Mouse (Mus musculus) layer of hippocampus, adult 9-10 months (tissue): ENCODE data around the gene Lyst.
"Not testable (repeated sequence)": the region's sequence is repeated elsewhere in the genome, so short reads cannot be mapped to it uniquely, and the experiment has no call there.

ENCODE experiments used
- DNase-seq: peaks from one replicate; pipeline ENCODE4 v3.0.0; 2022; ENCODE audit warnings: low spot score

Lyst gene

GRCm38 (mm10) chr13:13783296-13783695 lies 193.1 kb downstream of the Lyst start:
- DNase-seq: no peak

DNA sequence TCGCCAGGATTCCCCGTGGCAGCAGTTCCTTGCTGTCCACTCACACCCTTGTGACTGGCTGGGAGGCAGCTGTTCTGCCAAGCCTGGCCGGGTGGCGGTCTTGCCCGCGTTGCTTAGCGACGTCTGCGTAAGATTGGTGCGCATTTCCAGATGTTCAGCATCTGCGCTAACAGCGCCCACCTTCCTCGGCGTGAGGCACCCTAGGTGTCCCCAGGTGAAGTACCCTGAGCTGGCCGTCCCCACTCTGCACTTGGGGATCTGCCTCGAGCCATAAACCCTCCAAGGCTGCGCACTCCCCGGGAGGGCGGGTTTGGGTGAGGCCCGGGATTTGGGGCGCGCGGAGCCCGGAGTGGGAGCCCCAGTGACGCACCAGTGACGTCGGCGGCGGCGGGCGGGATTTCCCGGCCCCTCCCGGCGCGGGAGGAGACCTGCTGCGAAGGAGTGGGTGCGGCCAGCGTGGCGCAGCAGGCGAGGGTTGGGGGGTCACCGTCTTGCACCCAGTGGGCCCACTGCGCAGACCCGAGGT lies 193.8 kb downstream of the Lyst start, which contains the start of gene Gng4:
Gene Gng4, plus strand, starts transcription at position 166 of the 526 bp plus-strand sequence.
- no peak for DNase-seq

GRCm38 (mm10) chr13:13784420-13784936 lies 194.3 kb downstream of the Lyst start:
- DNase-seq: no peak

GRCm38 (mm10) chr13:13784981-13785783 lies 195.0 kb downstream of the Lyst start:
- DNase-seq: no peak

DNA sequence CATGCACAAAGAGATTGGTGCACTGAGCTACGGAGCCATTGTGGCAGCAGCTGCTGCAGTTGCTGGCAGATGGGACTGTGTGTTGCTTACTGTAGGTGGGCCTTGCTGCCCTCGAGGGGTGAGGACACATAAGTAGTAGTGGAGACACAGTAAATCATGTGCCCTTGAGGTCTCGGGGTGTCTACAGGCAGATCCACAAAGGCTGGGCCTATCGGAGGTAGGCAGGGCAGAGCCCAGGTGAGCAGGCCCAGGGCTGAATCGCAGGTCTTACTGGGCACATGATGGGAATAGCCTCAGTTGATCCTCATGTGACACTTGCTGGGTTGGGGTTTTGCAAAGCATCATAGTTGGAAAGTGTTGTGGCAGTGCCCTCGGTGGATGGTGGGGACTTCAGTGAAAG lies 196.8 kb downstream of the Lyst start:
- DNase-seq: no peak

DNA sequence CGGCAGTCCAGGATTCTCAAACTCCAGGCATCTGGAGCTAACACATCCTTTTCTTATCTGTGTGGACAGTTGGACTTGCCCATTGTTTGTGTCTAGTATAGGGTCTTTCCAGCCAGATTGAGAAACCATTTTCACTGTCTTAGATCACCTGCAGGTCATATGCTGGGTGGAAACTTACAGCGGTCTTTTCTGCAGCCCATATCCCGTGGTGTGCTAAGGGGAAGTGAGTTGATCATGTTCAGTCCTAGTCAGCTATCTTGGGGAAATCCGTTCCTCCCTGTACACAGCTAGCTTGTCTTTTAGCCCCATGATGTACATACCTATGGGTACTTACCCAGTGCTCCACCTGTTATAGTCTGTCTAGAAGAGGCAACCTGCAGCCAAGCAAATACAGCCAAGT lies 197.9 kb downstream of the Lyst start:
- no peak for DNase-seq

- DNase-seq: no peak
These were observed 201.8 kb downstream of the Lyst start for GRCm38 (mm10) chr13:13791981-13792380.

DNA sequence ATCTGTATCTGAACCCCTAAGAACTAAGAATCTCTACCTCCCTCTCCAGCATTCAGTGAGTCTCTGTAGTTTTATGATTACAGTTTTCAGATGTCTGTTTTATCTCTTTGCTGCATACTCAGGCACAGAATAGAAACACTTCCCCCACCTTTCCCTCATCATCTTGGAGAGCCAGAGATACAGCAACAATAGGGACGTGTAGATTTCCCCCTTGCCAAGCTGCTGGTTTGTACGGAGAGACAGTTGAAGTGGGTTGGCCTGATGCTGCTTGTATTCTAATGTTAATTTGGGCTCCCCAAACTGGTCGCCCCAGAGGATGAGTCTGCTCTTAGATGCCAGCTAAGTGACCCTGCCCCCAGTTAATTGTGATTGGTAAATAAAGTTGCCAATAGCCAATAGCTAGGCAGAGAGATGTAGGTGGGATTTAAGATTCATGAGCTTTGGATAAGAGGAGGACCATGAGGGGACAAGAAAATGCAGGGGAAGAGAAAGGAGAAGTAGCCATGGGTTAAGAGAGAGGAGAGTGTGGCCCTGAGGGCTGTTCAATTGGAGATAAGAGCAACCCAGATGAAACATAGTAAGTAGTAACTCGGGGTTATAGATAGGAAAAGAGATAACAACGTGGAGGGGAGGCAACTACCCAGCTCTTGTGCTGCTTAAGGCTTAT lies 205.1 kb downstream of the Lyst start:
- DNase-seq: no peak

DNA sequence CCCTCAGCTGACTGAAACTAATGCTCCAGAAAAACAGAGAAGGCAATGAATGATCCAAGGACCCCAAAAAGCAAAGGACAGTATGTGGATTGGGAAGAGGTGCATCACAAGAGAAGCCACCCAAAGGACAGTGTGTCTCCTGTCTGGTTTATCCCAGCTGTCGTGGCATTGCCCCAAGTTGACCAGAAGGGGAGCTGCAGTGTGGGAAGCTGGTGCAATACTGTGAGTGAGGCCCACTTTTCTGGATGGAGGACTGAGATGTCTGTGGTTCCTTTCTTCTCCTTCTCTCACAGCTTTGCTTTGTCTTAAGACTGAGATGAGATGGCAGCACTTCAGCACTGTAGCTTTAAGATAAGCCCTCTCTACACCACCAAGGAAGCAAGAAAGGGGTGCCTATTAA lies 205.9 kb downstream of the Lyst start:
- DNase-seq: no peak

DNA sequence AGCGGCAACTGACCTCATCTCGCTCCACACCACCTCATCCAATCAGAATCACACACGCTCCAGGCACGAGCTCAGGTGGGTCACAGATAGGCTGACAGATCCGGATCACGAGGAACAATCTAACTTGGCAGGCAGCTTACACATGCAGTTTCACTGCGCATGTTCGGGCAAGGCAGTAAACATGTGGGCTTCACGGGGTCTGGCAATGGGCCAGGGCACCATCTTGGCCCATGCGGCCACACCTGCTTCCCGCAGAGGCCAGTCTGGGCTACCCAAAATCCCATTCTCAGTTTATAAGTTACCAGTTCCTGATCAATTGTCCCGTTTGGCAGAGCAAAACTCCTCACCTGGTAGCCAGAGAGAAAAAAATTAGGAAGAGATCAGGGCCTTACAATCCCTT lies 207.6 kb downstream of the Lyst start:
- not testable (repeated sequence) for DNase-seq

- no peak for DNase-seq
These were observed 208.6 kb downstream of the Lyst start for GRCm38 (mm10) chr13:13798775-13799174.

GRCm38 (mm10) chr13:13808337-13809132 lies 218.3 kb downstream of the Lyst start:
- DNase-seq: no peak

- DNase-seq: no peak
These were observed 220.7 kb downstream of the Lyst start for GRCm38 (mm10) chr13:13810885-13811284.

DNA sequence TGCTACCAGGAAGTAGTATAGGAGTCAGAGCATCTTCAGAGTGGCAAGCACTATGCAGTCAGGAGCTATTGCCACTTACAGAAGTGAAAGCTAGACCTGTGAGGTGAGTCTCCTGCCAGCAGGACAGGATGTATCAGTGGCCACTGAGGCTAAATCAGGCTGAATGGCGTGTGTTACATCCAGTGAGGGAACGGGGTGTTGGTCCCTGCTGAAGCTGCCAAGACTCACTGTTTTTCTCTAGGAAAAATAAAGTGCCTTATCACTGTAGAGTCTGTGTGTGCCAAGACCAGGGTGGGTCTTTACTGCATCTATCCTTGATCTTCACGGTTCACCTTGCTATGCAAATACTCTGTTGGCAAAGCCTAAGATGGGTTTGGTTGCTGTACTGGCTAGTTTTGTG lies 228.5 kb downstream of the Lyst start:
- no peak for DNase-seq

DNA sequence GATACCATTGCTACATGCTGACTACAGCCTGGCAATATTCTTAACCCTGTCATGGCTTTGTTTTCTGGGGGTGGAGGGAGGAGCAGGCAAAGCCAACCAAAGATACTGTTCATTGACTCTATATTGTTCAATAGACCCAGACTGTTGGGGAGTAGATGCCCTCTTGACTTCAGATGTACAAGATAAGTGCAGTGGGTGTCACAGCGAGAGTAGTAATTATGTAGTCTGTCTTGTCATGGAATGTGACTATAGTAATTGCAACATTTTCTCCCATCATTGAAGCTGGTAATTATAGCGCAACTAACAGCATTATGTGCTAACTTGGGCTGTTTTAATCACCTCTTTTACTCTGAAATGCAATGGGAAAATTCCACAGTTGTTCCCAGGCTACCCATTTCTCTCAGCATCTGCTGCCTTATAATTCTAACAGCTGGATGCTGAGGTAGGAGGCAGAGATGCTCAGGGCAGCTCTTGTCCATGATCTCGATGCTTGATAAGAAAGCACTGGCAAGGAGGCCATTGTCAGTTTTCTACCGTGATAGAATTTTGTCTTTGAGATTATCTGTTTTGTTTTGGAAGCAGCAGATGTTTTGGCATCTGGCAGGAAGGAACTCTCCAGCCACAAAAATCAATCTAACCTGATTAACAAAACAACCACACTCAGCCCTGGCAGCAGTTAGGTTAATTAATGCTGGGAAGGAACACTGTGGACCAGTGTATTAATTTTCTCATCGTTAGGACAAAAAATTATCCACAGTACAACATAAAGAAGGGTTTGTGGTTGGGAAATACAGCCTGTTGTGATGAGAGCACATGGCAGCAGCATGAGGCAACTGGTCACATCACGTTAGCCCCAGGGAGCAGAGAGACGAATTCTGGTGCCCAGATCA lies 230.3 kb downstream of the Lyst start:
- no peak for DNase-seq

GRCm38 (mm10) chr13:13824946-13825345 lies 234.7 kb downstream of the Lyst start:
- no peak for DNase-seq

DNA sequence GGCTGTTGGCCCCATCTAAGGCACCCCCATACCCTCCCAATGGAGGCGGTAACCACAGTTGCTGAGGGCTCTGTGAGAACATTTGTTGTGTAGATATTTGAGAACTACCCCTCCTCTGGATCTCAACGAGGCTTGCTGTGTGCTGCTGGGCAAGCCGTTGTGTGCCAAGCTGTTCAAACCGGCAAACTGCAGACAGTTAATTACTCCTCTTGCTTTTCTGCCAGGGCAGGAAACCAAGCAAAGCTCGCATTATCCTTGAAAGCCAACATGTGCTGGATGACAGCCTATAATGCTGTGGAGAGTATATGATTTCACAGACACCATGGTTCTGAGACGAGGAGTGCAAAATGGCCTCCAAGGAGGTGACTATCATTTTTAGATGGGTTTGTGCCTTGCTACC lies 236.3 kb downstream of the Lyst start:
- DNase-seq: no peak

GRCm38 (mm10) chr13:13828125-13828524 lies 237.9 kb downstream of the Lyst start:
- no peak for DNase-seq
